Mouse (Mus musculus): ENCODE data around the gene Mospd3. TPM values are rescaled to one million over a fixed set of nuclear protein-coding genes. Genes with fewer than 3 reads are reported as not detected.

Gene Mospd3
- total and polyA plus RNA-seq, 2 experiments from 2014 or later = 10.9 to 66.7 TPM

DNA sequence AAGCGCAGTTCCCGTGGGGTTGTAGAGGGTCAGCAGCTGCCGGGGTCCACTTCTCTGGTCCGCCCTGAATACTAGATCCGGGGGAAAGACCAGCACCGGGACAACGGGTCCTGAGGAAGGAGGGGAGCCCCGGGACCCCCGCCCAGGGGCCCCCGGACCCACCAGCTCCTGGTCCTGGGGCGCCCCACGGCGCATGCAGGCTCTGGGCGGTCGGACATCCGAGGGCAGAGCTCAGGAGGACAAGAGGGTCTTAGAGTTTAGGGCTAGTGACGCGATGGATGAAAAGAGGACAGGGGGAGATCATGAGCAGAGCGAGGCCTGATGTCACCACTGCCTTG lies 608 bp downstream of the Mospd3 start:
- ATAC-seq = no peak
- TF ChIP-seq CTCF (IDR thresholded peaks at IDR 0.05; ENCODE audit: low read depth) = no peak

GRCm38 (mm10) chr5:137599600-137599999 lies 1.3 kb downstream of the Mospd3 start:
- ATAC-seq (no peak), DNase-seq (ENCODE audit: low spot score) (no peak)
- TF ChIP-seq CTCF (IDR thresholded peaks at IDR 0.05; ENCODE audit: low read depth) = no peak
- Histone ChIP-seq H3K27me3 (ENCODE audit: insufficient read depth, low read length) (no peaks in the 10 kb centered on the region), H3K9me3 (ENCODE audit: low read length) (no peaks in the 10 kb centered on the region), H3K4me3 (ENCODE audit: low read length) (peak overlapping the region; percentile 72), H3K4me1 (ENCODE audit: insufficient read depth, low read length) (peaks cover 10% of the 10 kb centered on the region; the same call in 1 of the 2 replicates), H3K36me3 (ENCODE audit: insufficient read depth, low read length) (no peaks in the 10 kb centered on the region; the same call in 1 of the 2 replicates), H3K9ac (replicated peaks; ENCODE audit: low read length) (peak overlapping the region; percentile 72), H3K27ac (0 out of 2 replicates have a peak overlapping the region, but pooled peaks have one; percentile 78), H3K4me2 (ENCODE audit: low read depth, low read length) (peak overlapping the region; percentile 84)
- whole genome bisulfite sequencing = 51% methylated on average over 9 of the region's 9 CpGs

More for the DNA sequence above, 608 bp downstream of the Mospd3 start:
- Histone ChIP-seq H3K27ac (peak overlapping the region; percentile 78), H3K4me3 (ENCODE audit: low read length) (peak overlapping the region; percentile 72), H3K27me3 (ENCODE audit: insufficient read depth, low read length) (no peaks in the 10 kb centered on the region), H3K36me3 (ENCODE audit: insufficient read depth, low read length) (no peaks in the 10 kb centered on the region; the same call in 1 of the 2 replicates), H3K4me2 (ENCODE audit: low read depth, low read length) (peak overlapping the region; percentile 84), H3K9ac (replicated peaks; ENCODE audit: low read length) (peak overlapping the region; percentile 72), H3K4me1 (ENCODE audit: insufficient read depth, low read length) (peaks cover 10% of the 10 kb centered on the region; the same call in 1 of the 2 replicates), H3K9me3 (ENCODE audit: low read length) (no peaks in the 10 kb centered on the region)
- WGBS = 4% methylated on average over 19 of the region's 19 CpGs
- DNase-seq (ENCODE audit: low spot score) = no peak

DNA sequence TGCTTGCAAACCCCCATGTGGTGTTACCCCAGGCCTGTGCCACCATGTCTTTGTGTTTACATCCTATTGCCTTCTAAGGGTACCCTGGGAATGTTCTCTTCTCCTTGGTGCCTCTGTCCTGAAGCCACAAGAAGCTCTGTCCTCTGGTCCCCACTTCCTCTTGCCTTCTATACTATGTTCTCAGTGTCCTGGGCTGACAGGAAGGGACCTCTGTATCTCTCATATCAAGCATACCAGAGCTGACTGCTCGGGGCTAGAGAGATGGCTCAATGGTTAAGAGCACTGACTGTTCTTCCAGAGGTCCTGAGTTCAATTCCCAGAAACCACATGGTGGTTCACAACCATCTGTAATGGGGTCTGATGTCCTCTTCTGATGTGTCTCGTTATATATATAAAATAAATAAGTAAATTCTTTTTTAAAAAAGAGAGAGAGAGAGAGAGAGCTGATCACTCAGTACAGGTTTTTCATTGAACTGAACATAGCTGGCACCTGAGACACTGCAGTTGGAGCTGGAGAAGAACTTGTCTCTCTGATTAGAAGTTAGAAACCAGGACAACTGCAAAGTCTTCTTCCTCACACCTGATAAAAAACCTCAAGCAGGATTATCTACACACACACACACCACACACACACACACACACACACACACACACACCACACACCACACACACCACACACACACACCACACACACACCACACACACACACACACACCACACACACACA lies 2.6 kb downstream of the Mospd3 start:
- WGBS = 84% methylated on average over 2 of the region's 2 CpGs
- ATAC-seq (no peak), DNase-seq (ENCODE audit: low spot score) (no peak)
- Histone ChIP-seq H3K9ac (replicated peaks; ENCODE audit: low read length) (no peak overlapping the region), H3K4me3 (ENCODE audit: low read length) (no peak overlapping the region), H3K9me3 (ENCODE audit: low read length) (no peaks in the 10 kb centered on the region), H3K27me3 (ENCODE audit: insufficient read depth, low read length) (no peaks in the 10 kb centered on the region), H3K4me2 (ENCODE audit: low read depth, low read length) (no peak overlapping the region), H3K27ac (no peak overlapping the region), H3K4me1 (ENCODE audit: insufficient read depth, low read length) (peaks cover 10% of the 10 kb centered on the region; the same call in 1 of the 2 replicates), H3K36me3 (ENCODE audit: insufficient read depth, low read length) (no peaks in the 10 kb centered on the region; the same call in 1 of the 2 replicates)
- no peak for TF ChIP-seq CTCF (IDR thresholded peaks at IDR 0.05; ENCODE audit: low read depth)

DNA sequence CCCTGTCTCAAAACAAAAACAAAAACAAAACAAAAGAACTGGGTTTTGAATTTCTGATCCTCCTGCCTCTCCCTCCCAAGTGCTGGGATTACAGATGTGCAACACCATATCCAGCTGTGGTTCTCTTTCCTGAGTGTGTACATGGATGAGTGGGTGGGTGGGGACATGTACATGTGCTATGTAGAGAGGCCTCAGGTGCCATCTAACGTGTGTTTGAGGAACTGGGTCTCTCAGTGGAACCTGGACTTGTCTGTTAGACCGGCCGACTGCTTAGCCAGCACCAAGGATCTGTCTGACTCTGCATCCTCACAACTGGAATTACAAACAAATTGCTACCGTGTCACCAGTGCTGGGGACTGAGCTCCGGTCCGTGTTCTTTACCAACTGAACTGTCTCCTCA lies 3.2 kb downstream of the Mospd3 start:
- Histone ChIP-seq H3K9ac (replicated peaks; ENCODE audit: low read length) (no peak overlapping the region), H3K4me3 (ENCODE audit: low read length) (no peak overlapping the region), H3K4me2 (ENCODE audit: low read depth, low read length) (no peak overlapping the region), H3K4me1 (ENCODE audit: insufficient read depth, low read length) (peaks cover 10% of the 10 kb centered on the region; the same call in 1 of the 2 replicates), H3K27ac (no peak overlapping the region), H3K27me3 (ENCODE audit: insufficient read depth, low read length) (no peaks in the 10 kb centered on the region), H3K36me3 (ENCODE audit: insufficient read depth, low read length) (no peaks in the 10 kb centered on the region; the same call in 1 of the 2 replicates), H3K9me3 (ENCODE audit: low read length) (no peaks in the 10 kb centered on the region)
- ATAC-seq (no peak), DNase-seq (ENCODE audit: low spot score) (no peak)
- no peak for TF ChIP-seq CTCF (IDR thresholded peaks at IDR 0.05; ENCODE audit: low read depth)
- 95% methylated on average over 6 of the region's 6 CpGs for WGBS

DNA sequence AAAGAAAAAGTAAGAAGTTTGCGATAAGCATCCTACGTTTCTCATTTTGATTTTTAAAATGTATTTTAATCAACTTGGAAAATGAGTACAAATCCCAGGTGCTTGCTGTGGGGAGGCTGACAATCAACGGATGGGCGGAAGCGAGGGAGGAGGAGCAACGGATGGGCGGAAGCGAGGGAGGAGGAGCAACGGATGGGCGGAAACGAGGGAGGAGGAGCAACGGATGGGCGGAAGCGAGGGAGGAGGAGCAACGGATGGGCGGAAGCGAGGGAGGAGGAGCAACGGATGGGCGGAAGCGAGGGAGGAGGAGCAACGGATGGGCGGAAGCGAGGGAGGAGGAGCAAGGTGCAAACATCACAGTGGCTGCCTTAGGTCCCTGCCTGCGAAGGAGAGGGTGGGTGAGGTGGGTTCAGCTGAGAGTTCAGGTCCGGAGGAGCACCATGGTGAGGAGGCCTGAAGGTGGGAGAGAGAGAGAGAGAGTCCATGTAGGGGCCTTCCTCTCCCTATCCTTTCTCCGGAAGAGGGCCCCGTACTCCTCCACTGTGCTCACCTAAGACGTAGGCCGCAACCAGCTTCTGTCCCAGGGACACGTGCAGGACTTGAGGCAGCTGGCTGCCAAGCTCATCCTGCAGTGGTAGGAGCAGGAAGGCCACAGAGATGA lies 4.1 kb downstream of the Mospd3 start:
- H3K4me1 ChIP-seq (ENCODE audit: insufficient read depth, low read length) = peaks cover 10% of the 10 kb centered on the region; the same call in 1 of the 2 replicates
- H3K27ac ChIP-seq = no peak overlapping the region
- DNase-seq (ENCODE audit: low spot score) (no peak), ATAC-seq (no peak)
- no peaks in the 10 kb centered on the region for H3K9me3 ChIP-seq (ENCODE audit: low read length)
- H3K4me3 ChIP-seq (ENCODE audit: low read length) = no peak overlapping the region
- no peaks in the 10 kb centered on the region for H3K27me3 ChIP-seq (ENCODE audit: insufficient read depth, low read length)
- H3K9ac ChIP-seq (replicated peaks; ENCODE audit: low read length) = no peak overlapping the region
- TF ChIP-seq CTCF (IDR thresholded peaks at IDR 0.05; ENCODE audit: low read depth) = no peak
- 35% methylated on average over 26 of the region's 30 CpGs for WGBS
- H3K36me3 ChIP-seq (ENCODE audit: insufficient read depth, low read length) = no peaks in the 10 kb centered on the region; the same call in 1 of the 2 replicates
- H3K4me2 ChIP-seq (ENCODE audit: low read depth, low read length) = 0 out of 2 replicates have a peak overlapping the region, but pooled peaks have one; percentile 10

DNA sequence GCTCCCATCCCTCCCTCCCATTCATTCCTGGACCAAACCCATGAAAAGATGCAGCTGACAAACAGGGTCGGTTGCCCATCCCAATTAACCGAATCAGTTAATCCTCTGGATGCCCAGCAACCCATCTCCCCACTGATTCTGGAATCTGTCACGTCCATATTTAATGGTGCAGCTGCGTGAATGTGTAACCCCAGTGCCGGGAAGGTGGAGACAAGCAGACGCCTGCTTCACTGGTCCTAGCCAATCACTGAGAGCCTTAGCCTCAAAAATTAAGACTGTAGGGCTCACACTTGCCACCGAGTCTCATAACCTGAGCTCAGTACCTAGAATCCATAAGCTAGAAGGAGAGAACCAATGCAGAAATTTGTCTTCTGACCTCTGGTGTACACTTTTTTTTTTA lies 4.9 kb downstream of the Mospd3 start:
- Histone ChIP-seq H3K4me2 (ENCODE audit: low read depth, low read length) (no peak overlapping the region), H3K4me1 (ENCODE audit: insufficient read depth, low read length) (peaks cover 10% of the 10 kb centered on the region; the same call in 1 of the 2 replicates), H3K9me3 (ENCODE audit: low read length) (no peaks in the 10 kb centered on the region), H3K27me3 (ENCODE audit: insufficient read depth, low read length) (no peaks in the 10 kb centered on the region), H3K36me3 (ENCODE audit: insufficient read depth, low read length) (no peaks in the 10 kb centered on the region; the same call in 1 of the 2 replicates), H3K27ac (no peak overlapping the region), H3K4me3 (ENCODE audit: low read length) (no peak overlapping the region), H3K9ac (replicated peaks; ENCODE audit: low read length) (no peak overlapping the region)
- WGBS = 55% methylated on average over 7 of the region's 7 CpGs
- ATAC-seq = no peak
- no peak for DNase-seq (ENCODE audit: low spot score)
- no peak for TF ChIP-seq CTCF (IDR thresholded peaks at IDR 0.05; ENCODE audit: low read depth)
